In the genomic region with DNA sequence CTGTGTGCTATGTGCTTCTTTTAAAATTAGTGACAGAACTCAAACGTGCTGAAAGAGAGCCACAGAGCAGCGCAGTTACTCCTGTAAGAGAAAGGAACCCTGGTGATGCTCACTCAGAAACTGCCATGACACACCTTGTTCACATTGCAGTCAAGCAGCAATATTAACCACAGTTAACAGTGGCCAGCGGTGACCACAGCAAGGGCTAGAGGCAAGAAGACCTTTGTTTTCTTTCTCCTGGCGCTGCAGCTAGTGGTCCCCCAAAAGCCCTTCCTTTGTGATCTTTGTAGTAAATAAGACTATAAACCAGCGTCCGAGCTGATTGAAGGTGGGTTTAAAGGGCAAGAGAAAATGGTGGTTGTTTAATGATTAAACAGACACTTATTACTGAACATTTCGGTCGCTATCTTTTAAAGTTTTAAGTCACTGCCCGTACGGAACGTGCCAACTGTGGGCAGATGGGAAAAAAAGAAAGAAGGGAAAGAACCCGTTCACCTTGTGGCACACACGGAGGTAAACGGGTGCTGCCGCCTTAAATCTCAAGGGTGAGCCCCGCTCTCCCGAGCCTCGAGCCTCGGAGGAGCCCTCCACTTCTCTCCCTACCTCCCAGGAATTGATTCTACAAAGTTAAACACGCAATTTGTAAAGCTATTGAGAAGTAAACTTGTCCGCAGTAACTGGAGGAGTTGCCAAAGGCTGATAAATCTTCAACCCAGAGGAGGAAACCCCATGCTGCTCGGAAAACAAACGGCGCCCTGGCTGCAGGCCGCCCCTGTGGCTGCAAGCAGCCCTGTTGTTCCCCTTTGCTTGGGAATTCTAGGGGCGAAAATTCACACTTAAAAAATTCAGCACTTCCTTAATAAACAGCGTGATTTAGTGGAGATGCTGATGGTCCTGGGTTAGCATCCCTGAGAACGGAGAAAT, we compare ENCODE assay signal across 8 mouse cellular contexts.
DNase-seq lines count a peak whose midpoint lies in the region; ATAC-seq and TF ChIP-seq lines count a peak whose summit lies in the region.

No protein-coding gene starts in this region.

- no peaks in the 10 kb centered on the region for H3K9me3 ChIP-seq in lung, postnatal 0 days (ENCODE audit: low read length)
- no peaks in the 10 kb centered on the region for H3K9me3 ChIP-seq in liver, embryonic 16.5 days (replicated peaks; ENCODE audit: control insufficient read depth, low read length)

- ATAC-seq in lung, postnatal 0 days, result no peak
- ATAC-seq in liver, embryonic 16.5 days (ENCODE audit: low read depth), result no peak

- peak overlapping the region; percentile 41; the same call in 1 of the 2 replicates for H3K4me2 ChIP-seq in lung, postnatal 0 days (replicated peaks; ENCODE audit: low read depth, low read length)
- H3K4me2 ChIP-seq in liver, embryonic 16.5 days (ENCODE audit: low read depth, low read length), result peak overlapping the region; percentile 41

- TF ChIP-seq EP300 in lung, postnatal 0 days (IDR thresholded peaks at IDR 0.05), result no peak

- 44% methylated on average over 28 of the region's 28 CpGs for WGBS in lung, postnatal 0 days
- 54% methylated on average over 28 of the region's 28 CpGs for WGBS in liver, embryonic 16.5 days (ENCODE audit: insufficient replicate concordance)

- TF ChIP-seq CTCF in lung, postnatal 0 days (IDR thresholded peaks at IDR 0.05), result no peak

- no peaks in the 10 kb centered on the region for H3K27me3 ChIP-seq in lung, postnatal 0 days (replicated peaks; ENCODE audit: insufficient read depth, low read length)
- H3K27me3 ChIP-seq in liver, embryonic 16.5 days (ENCODE audit: control insufficient read depth, insufficient read depth, low read depth, low read length), result no peaks in the 10 kb centered on the region

- no peak for DNase-seq in lung, postnatal 0 days (ENCODE audit: low spot score)
- DNase-seq in lung, postnatal 25 days (ENCODE audit: low spot score), result no peak
- DNase-seq in kidney, adult 8-10 months, result peak; percentile 20 to 53
- peak; percentile 55 for DNase-seq in yolk sac, embryonic 10.5 days (ENCODE audit: low spot score)
- no peak for DNase-seq in right cerebral cortex, postnatal 36 days (ENCODE audit: low spot score in 2 of 2)
- no peak for DNase-seq in urinary bladder, adult 2 months (ENCODE audit: low spot score)
- DNase-seq in cerebellum, postnatal 14 days, result no peak

- H3K4me1 ChIP-seq in lung, postnatal 0 days (ENCODE audit: insufficient read depth, low read depth, low read length), result no peaks in the 10 kb centered on the region
- H3K4me1 ChIP-seq in liver, embryonic 16.5 days (ENCODE audit: control insufficient read depth, low read depth, low read length), result no peaks in the 10 kb centered on the region; the same call in 1 of the 2 replicates

- H3K9ac ChIP-seq in lung, postnatal 0 days (replicated peaks; ENCODE audit: low read depth), result no peak overlapping the region
- no peak overlapping the region for H3K9ac ChIP-seq in liver, embryonic 16.5 days (ENCODE audit: low read depth, low read length)

- H3K4me3 ChIP-seq in lung, postnatal 0 days (ENCODE audit: low read depth, low read length), result no peak overlapping the region
- H3K4me3 ChIP-seq in liver, embryonic 16.5 days (ENCODE audit: low read depth, low read length), result no peak overlapping the region; the same call in 1 of the 2 replicates

- H3K27ac ChIP-seq in lung, postnatal 0 days (ENCODE audit: low read length), result no peak overlapping the region
- peak overlapping the region; percentile 25 for H3K27ac ChIP-seq in liver, embryonic 16.5 days (ENCODE audit: low read length)

- H3K36me3 ChIP-seq in lung, postnatal 0 days (ENCODE audit: insufficient read depth, low read length), result no peaks in the 10 kb centered on the region
- no peaks in the 10 kb centered on the region for H3K36me3 ChIP-seq in liver, embryonic 16.5 days (ENCODE audit: control insufficient read depth, insufficient read depth)

Comparison
In these comparisons a context has a peak if more than half of its experiments do, and no peak if none do; other contexts are left out.
1. DNase-seq: peak in kidney, adult 8-10 months (2 of 2) and yolk sac, embryonic 10.5 days (single experiment); none in lung, postnatal 0 days (single experiment), lung, postnatal 25 days (single experiment), right cerebral cortex, postnatal 36 days (0 of 2), urinary bladder, adult 2 months (single experiment) and cerebellum, postnatal 14 days (0 of 2).